ENCODE assay signal across 33 mouse cellular contexts in genomic region chr10:128972841-128973240, GRCm38 (mm10). TPM values are rescaled to one million over a fixed set of nuclear protein-coding genes. Genes with fewer than 3 reads are reported as not detected.
DNase-seq lines count a peak whose midpoint lies in the region; ATAC-seq and TF ChIP-seq lines count a peak whose summit lies in the region.
"Had no signal": no experiment of that assay in that cellular context is flagged by ENCODE, and none has a peak within 500 bp of the region (broad histone marks: within the 10 kb centered on the region; RNA-seq: fewer than 3 reads in every experiment).

No protein-coding gene starts in this region.

- H3K4me1 ChIP-seq in liver, adult 2 months (ENCODE audit: control insufficient read depth, insufficient read depth, low read length), result peaks cover 27% of the 10 kb centered on the region
- H3K4me1 ChIP-seq in liver, embryonic 12.5 days, result no peaks in the 10 kb centered on the region
- no peaks in the 10 kb centered on the region for H3K4me1 ChIP-seq in MEL (ENCODE audit: control insufficient read depth in 1 of 2, insufficient read depth in 2 of 2, low read length in 2 of 2)
- peaks cover 2% of the 10 kb centered on the region; the same call in 1 of the 2 replicates for H3K4me1 ChIP-seq in kidney, embryonic 15.5 days
- H3K4me1 ChIP-seq: embryonic facial prominence, embryonic 12.5 days; embryonic facial prominence, embryonic 15.5 days; hindbrain, embryonic 12.5 days; hindbrain, embryonic 15.5 days; intestine, embryonic 15.5 days had no signal

- peaks cover 12% of the 10 kb centered on the region for H3K36me3 ChIP-seq in liver, adult 2 months (ENCODE audit: control insufficient read depth, insufficient read depth, low read length)
- no peaks in the 10 kb centered on the region for H3K36me3 ChIP-seq in liver, embryonic 12.5 days
- H3K36me3 ChIP-seq in MEL (ENCODE audit: control insufficient read depth in 1 of 2, insufficient read depth in 2 of 2, low read length in 2 of 2), result no peaks in the 10 kb centered on the region; a peak in 1 of 4 replicates
- H3K36me3 ChIP-seq in kidney, embryonic 15.5 days, result no peaks in the 10 kb centered on the region
- H3K36me3 ChIP-seq: embryonic facial prominence, embryonic 12.5 days; embryonic facial prominence, embryonic 15.5 days; G1E; heart, embryonic 10.5 days; heart, embryonic 13.5 days; hindbrain, embryonic 12.5 days; hindbrain, embryonic 15.5 days; intestine, embryonic 15.5 days had no signal

- peak overlapping the region; percentile 68 for H3K9ac ChIP-seq in liver, adult 2 months (ENCODE audit: low read depth, low read length)
- H3K9ac ChIP-seq in liver, embryonic 12.5 days, result no peak overlapping the region
- no peak overlapping the region for H3K9ac ChIP-seq in MEL (ENCODE audit: control insufficient read depth, low read depth, low read length, poor library complexity, severe bottlenecking)
- no peak overlapping the region for H3K9ac ChIP-seq in kidney, embryonic 15.5 days
- H3K9ac ChIP-seq: embryonic facial prominence, embryonic 12.5 days; embryonic facial prominence, embryonic 15.5 days; forebrain, postnatal 0 days; heart, embryonic 13.5 days; hindbrain, embryonic 12.5 days; hindbrain, embryonic 15.5 days; intestine, embryonic 15.5 days had no signal

- no peak for TF ChIP-seq POLR2A in liver, adult 2 months (IDR thresholded peaks at IDR 0.05; ENCODE audit: extremely low read depth, insufficient read depth, low read length)
- TF ChIP-seq POLR2A in MEL (IDR thresholded peaks at IDR 0.05; ENCODE audit: control insufficient read depth in 1 of 2, insufficient read depth in 1 of 2, low read depth in 1 of 2, low read length in 2 of 2, poor library complexity in 1 of 2), result no peak

- H3K9me3 ChIP-seq in liver, embryonic 12.5 days (replicated peaks), result no peaks in the 10 kb centered on the region
- H3K9me3 ChIP-seq in MEL (replicated peaks; ENCODE audit: insufficient read depth, low read length), result no peaks in the 10 kb centered on the region
- no peaks in the 10 kb centered on the region for H3K9me3 ChIP-seq in kidney, embryonic 15.5 days (replicated peaks)
- H3K9me3 ChIP-seq: embryonic facial prominence, embryonic 12.5 days; embryonic facial prominence, embryonic 15.5 days; G1E; heart, embryonic 10.5 days; heart, embryonic 13.5 days; hindbrain, embryonic 12.5 days; hindbrain, embryonic 15.5 days; intestine, embryonic 15.5 days had no signal

- no peak for TF ChIP-seq CTCF in liver, adult 2 months (IDR thresholded peaks at IDR 0.05; ENCODE audit: low read depth, low read length)
- no peak for TF ChIP-seq CTCF in MEL (IDR thresholded peaks at IDR 0.05 in 2 of 3, conservative IDR thresholded peaks at IDR 0.05 in 1 of 3; ENCODE audit: control insufficient read depth in 1 of 3, insufficient read depth in 1 of 3, low read depth in 2 of 3, low read length in 3 of 3, poor library complexity in 1 of 3, severe bottlenecking in 1 of 3)

- H3K27ac ChIP-seq in liver, adult 2 months (replicated peaks; ENCODE audit: insufficient read depth, low read depth, low read length), result peak overlapping the region; percentile 53
- no peak overlapping the region for H3K27ac ChIP-seq in liver, embryonic 12.5 days
- H3K27ac ChIP-seq in MEL (ENCODE audit: control insufficient read depth, low read depth, low read length), result no peak overlapping the region
- no peak overlapping the region for H3K27ac ChIP-seq in kidney, embryonic 15.5 days
- H3K27ac ChIP-seq: embryonic facial prominence, embryonic 12.5 days; embryonic facial prominence, embryonic 15.5 days; heart, adult 2 months; heart, embryonic 10.5 days; heart, embryonic 13.5 days; hindbrain, embryonic 12.5 days; hindbrain, embryonic 15.5 days; intestine, embryonic 15.5 days had no signal

- H3K4me3 ChIP-seq in liver, adult 2 months (ENCODE audit: insufficient read depth, low read depth, low read length), result peak overlapping the region; percentile 65
- H3K4me3 ChIP-seq in liver, embryonic 12.5 days, result no peak overlapping the region
- H3K4me3 ChIP-seq in MEL (ENCODE audit: control insufficient read depth in 1 of 2, insufficient read depth in 1 of 2, low read depth in 2 of 2, low read length in 2 of 2), result no peak overlapping the region
- no peak overlapping the region for H3K4me3 ChIP-seq in kidney, embryonic 15.5 days (replicated peaks)
- H3K4me3 ChIP-seq: embryonic facial prominence, embryonic 12.5 days; embryonic facial prominence, embryonic 15.5 days; heart, adult 2 months; heart, embryonic 10.5 days; heart, embryonic 13.5 days; hindbrain, embryonic 12.5 days; hindbrain, embryonic 15.5 days; intestine, embryonic 15.5 days had no signal

- DNase-seq in liver, adult 2 months (ENCODE audit: extremely low read depth, low read depth, low spot score), result peak; percentile 64
- peak; percentile 2 for DNase-seq in thymus, postnatal 4 days
- DNase-seq in thymus, adult 18-20 months, result no peak
- DNase-seq in MEL (ENCODE audit: low read depth, low spot score), result no peak
- DNase-seq: adrenal gland, adult 2 months; adrenal gland, postnatal 14 days; cerebellum, adult 11 months; cerebellum, adult 2 months; cerebellum, adult 9-11 months; cerebellum, postnatal 25 days; forebrain, postnatal 0 days; gastrocnemius, postnatal 25 days; heart, adult 2 months had no signal

- no peak for ATAC-seq in liver, embryonic 12.5 days
- ATAC-seq in kidney, embryonic 15.5 days (replicated peaks; ENCODE audit: low FRiP score), result no peak
- ATAC-seq: forebrain, embryonic 14.5 days; forebrain, postnatal 0 days; intestine, embryonic 15.5 days had no signal

- 63% methylated on average over 4 of the region's 4 CpGs for WGBS in liver, adult 2 months
- WGBS in liver, embryonic 12.5 days (ENCODE audit: insufficient replicate concordance), result 53% methylated on average over 4 of the region's 4 CpGs
- 78% methylated on average over 4 of the region's 4 CpGs for WGBS in kidney, embryonic 15.5 days

- H3K4me2 ChIP-seq in liver, embryonic 12.5 days, result no peak overlapping the region
- no peak overlapping the region for H3K4me2 ChIP-seq in kidney, embryonic 15.5 days
- H3K4me2 ChIP-seq: embryonic facial prominence, embryonic 12.5 days; embryonic facial prominence, embryonic 15.5 days; heart, embryonic 13.5 days; hindbrain, embryonic 12.5 days; hindbrain, embryonic 15.5 days; intestine, embryonic 15.5 days had no signal

- no peak for TF ChIP-seq RAD21 in MEL (IDR thresholded peaks at IDR 0.05; ENCODE audit: low read depth, low read length)

- H3K27me3 ChIP-seq in liver, adult 2 months (ENCODE audit: control insufficient read depth, insufficient read depth, low read length), result no peaks in the 10 kb centered on the region
- H3K27me3 ChIP-seq in liver, embryonic 12.5 days (replicated peaks), result peaks cover 12% of the 10 kb centered on the region
- peaks cover 0 to under 1% of the 10 kb centered on the region in 2 experiments; a peak in 1 of 4 replicates for H3K27me3 ChIP-seq in MEL (ENCODE audit: control insufficient read depth in 1 of 2, insufficient read depth in 2 of 2, low read length in 2 of 2)
- H3K27me3 ChIP-seq in kidney, embryonic 15.5 days, result peaks cover 3% of the 10 kb centered on the region
- H3K27me3 ChIP-seq: embryonic facial prominence, embryonic 12.5 days; embryonic facial prominence, embryonic 15.5 days; heart, embryonic 13.5 days; hindbrain, embryonic 12.5 days; hindbrain, embryonic 15.5 days; intestine, embryonic 15.5 days had no signal

- TF ChIP-seq EP300 in MEL (IDR thresholded peaks at IDR 0.05; ENCODE audit: low read depth in 1 of 2, low read length in 2 of 2), result no peak

- peaks cover 2% of the 10 kb centered on the region; the same call in 1 of the 2 replicates for H3K79me2 ChIP-seq in liver, adult 2 months (ENCODE audit: control insufficient read depth, insufficient read depth, low read length)
- no peaks in the 10 kb centered on the region for H3K79me2 ChIP-seq in MEL (ENCODE audit: control insufficient read depth, insufficient read depth, low read length, poor library complexity)

RNA-seq across cellular contexts. Expression of gene Mettl7b, which starts 12.1 kb away (rescaled TPM):
- 639 and 785 TPM in 2 replicates for total RNA-seq in liver, adult 2 months (2014; rRNA removed)
- polyA plus RNA-seq in liver, adult 2 months (2012; rRNA removed), result 780 and 929 TPM in 2 replicates
- polyA plus RNA-seq in liver, embryonic 12.5 days (2016; fragmentation: Nextera tagmentation; extraction: Ambion mirVana), result not detected in 2 replicates
- total RNA-seq in MEL (2012; rRNA removed), result not detected in 2 replicates
- not detected for polyA plus RNA-seq in MEL (2012; ENCODE audit: insufficient read depth in 1 of 2, insufficient read length in 2 of 2, low read depth in 1 of 2, low replicate concordance in 2 of 2, missing spikeins in 1 of 2)
- polyA plus RNA-seq in kidney, embryonic 15.5 days (2015; fragmentation: Nextera tagmentation; extraction: Ambion mirVana), result 5.6 and 6.4 TPM in 2 replicates
- total RNA-seq: common myeloid progenitor, adult 5-6 weeks; forebrain, postnatal 0 days; G1E; heart, adult 2 months; heart, postnatal 25 days; hematopoietic stem cell, adult 5-6 weeks had no signal
- polyA plus RNA-seq: cerebellum, adult 2 months; forebrain, embryonic 11.5 days; forebrain, embryonic 14.5 days; forebrain, postnatal 0 days; frontal cortex, adult 2 months; G1E; heart, embryonic 10.5 days; heart, embryonic 13.5 days; hindbrain, embryonic 12.5 days; hindbrain, embryonic 15.5 days had no signal

RNA-seq across cellular contexts. Expression of gene Olfr9, which starts 16.4 kb away (rescaled TPM):
- total RNA-seq in liver, adult 2 months (2014; rRNA removed), result 0.07 TPM in 1 of 2 replicates, not detected in the other
- 0.02 TPM in 1 of 2 replicates, not detected in the other for polyA plus RNA-seq in liver, adult 2 months (2012; rRNA removed)
- polyA plus RNA-seq in liver, embryonic 12.5 days (2016; fragmentation: Nextera tagmentation; extraction: Ambion mirVana), result not detected in 2 replicates
- not detected in 2 replicates for total RNA-seq in MEL (2012; rRNA removed)
- not detected for polyA plus RNA-seq in MEL (2012; ENCODE audit: insufficient read depth in 1 of 2, insufficient read length in 2 of 2, low read depth in 1 of 2, low replicate concordance in 2 of 2, missing spikeins in 1 of 2)
- polyA plus RNA-seq in kidney, embryonic 15.5 days (2015; fragmentation: Nextera tagmentation; extraction: Ambion mirVana), result not detected in 2 replicates
- total RNA-seq: adrenal gland, adult 2 months; adrenal gland, postnatal 14 days; adrenal gland, postnatal 4 days; common myeloid progenitor, adult 5-6 weeks; forebrain, postnatal 0 days; gastrocnemius, adult 8-10 months; gastrocnemius, postnatal 25 days; heart, adult 2 months; heart, postnatal 25 days; hematopoietic stem cell, adult 5-6 weeks had no signal
- polyA plus RNA-seq: adrenal gland, adult 2 months; cerebellum, adult 2 months; embryonic facial prominence, embryonic 12.5 days; embryonic facial prominence, embryonic 15.5 days; forebrain, embryonic 11.5 days; forebrain, embryonic 14.5 days; forebrain, postnatal 0 days; frontal cortex, adult 2 months; G1E; gonadal fat pad, adult 2 months; heart, adult 2 months; heart, embryonic 10.5 days; heart, embryonic 13.5 days; heart, embryonic 16.5 days; hindbrain, embryonic 12.5 days; hindbrain, embryonic 15.5 days; intestine, embryonic 15.5 days had no signal

RNA-seq across cellular contexts. Expression of gene Olfr763, which starts 37.8 kb away (rescaled TPM):
- total RNA-seq in liver, adult 2 months (2014; rRNA removed), result not detected in 2 replicates
- not detected in 2 replicates for polyA plus RNA-seq in liver, adult 2 months (2012; rRNA removed)
- not detected in 2 replicates for polyA plus RNA-seq in liver, embryonic 12.5 days (2016; fragmentation: Nextera tagmentation; extraction: Ambion mirVana)
- total RNA-seq in MEL (2012; rRNA removed), result not detected in 2 replicates
- not detected for polyA plus RNA-seq in MEL (2012; ENCODE audit: insufficient read depth in 1 of 2, insufficient read length in 2 of 2, low read depth in 1 of 2, low replicate concordance in 2 of 2, missing spikeins in 1 of 2)
- not detected in 2 replicates for polyA plus RNA-seq in kidney, embryonic 15.5 days (2015; fragmentation: Nextera tagmentation; extraction: Ambion mirVana)
- total RNA-seq: adrenal gland, adult 2 months; adrenal gland, postnatal 14 days; adrenal gland, postnatal 4 days; common myeloid progenitor, adult 5-6 weeks; forebrain, postnatal 0 days; G1E; gastrocnemius, adult 8-10 months; gastrocnemius, postnatal 25 days; heart, adult 2 months; heart, postnatal 25 days; hematopoietic stem cell, adult 5-6 weeks had no signal
- polyA plus RNA-seq: adrenal gland, adult 2 months; cerebellum, adult 2 months; embryonic facial prominence, embryonic 12.5 days; embryonic facial prominence, embryonic 15.5 days; forebrain, embryonic 11.5 days; forebrain, embryonic 14.5 days; forebrain, postnatal 0 days; frontal cortex, adult 2 months; G1E; gonadal fat pad, adult 2 months; heart, adult 2 months; heart, embryonic 10.5 days; heart, embryonic 13.5 days; heart, embryonic 16.5 days; hindbrain, embryonic 12.5 days; hindbrain, embryonic 15.5 days; intestine, embryonic 15.5 days had no signal

RNA-seq across cellular contexts. Expression of gene Itga7, which starts 39.2 kb away (rescaled TPM):
- 4.6 and 4.9 TPM in 2 replicates for total RNA-seq in liver, adult 2 months (2014; rRNA removed)
- polyA plus RNA-seq in liver, adult 2 months (2012; rRNA removed), result 9.5 and 11.0 TPM in 2 replicates
- polyA plus RNA-seq in liver, embryonic 12.5 days (2016; fragmentation: Nextera tagmentation; extraction: Ambion mirVana), result 0.12 and 0.17 TPM in 2 replicates
- 0.04 and 0.16 TPM in 2 replicates for total RNA-seq in MEL (2012; rRNA removed)
- polyA plus RNA-seq in MEL (2012; ENCODE audit: insufficient read depth in 1 of 2, insufficient read length in 2 of 2, low read depth in 1 of 2, low replicate concordance in 2 of 2, missing spikeins in 1 of 2), result under 1 TPM in 1 of 2 experiments, not detected in 1; 0.14 TPM
- polyA plus RNA-seq in kidney, embryonic 15.5 days (2015; fragmentation: Nextera tagmentation; extraction: Ambion mirVana), result 3.6 and 4.2 TPM in 2 replicates
- total RNA-seq: common myeloid progenitor, adult 5-6 weeks; hematopoietic stem cell, adult 5-6 weeks had no signal

RNA-seq across cellular contexts. Expression of gene Bloc1s1, which starts 49.0 kb away (rescaled TPM):
- total RNA-seq in liver, adult 2 months (2014; rRNA removed), result 91.1 and 106 TPM in 2 replicates
- 192 and 226 TPM in 2 replicates for polyA plus RNA-seq in liver, adult 2 months (2012; rRNA removed)
- polyA plus RNA-seq in liver, embryonic 12.5 days (2016; fragmentation: Nextera tagmentation; extraction: Ambion mirVana), result 82.5 and 83.0 TPM in 2 replicates
- total RNA-seq in MEL (2012; rRNA removed), result 57.7 and 70.6 TPM in 2 replicates
- 10 to 100 TPM in 1 of 2 experiments, not detected in 1; 45.1 TPM for polyA plus RNA-seq in MEL (2012; ENCODE audit: insufficient read depth in 1 of 2, insufficient read length in 2 of 2, low read depth in 1 of 2, low replicate concordance in 2 of 2, missing spikeins in 1 of 2)
- polyA plus RNA-seq in kidney, embryonic 15.5 days (2015; fragmentation: Nextera tagmentation; extraction: Ambion mirVana), result 220 and 231 TPM in 2 replicates

Comparison
In these comparisons a context has a peak if more than half of its experiments do, and no peak if none do; other contexts are left out.
1. DNase-seq: peak in liver, adult 2 months (single experiment) and thymus, postnatal 4 days (single experiment); none in thymus, adult 18-20 months (0 of 2) and MEL (single experiment).
2. RNA of gene Mettl7b, which starts 12.1 kb away (polyA plus RNA-seq): 780 to 929 TPM in liver, adult 2 months; 5.6 to 6.4 TPM in kidney, embryonic 15.5 days, not detected in liver, embryonic 12.5 days and not detected in MEL; every median in the first group is over 100 times any median in the second.